Mouse (Mus musculus) midbrain, embryonic 15.5 days (tissue): Measurements from ENCODE around the gene Eif1ax. TPM values are rescaled to one million over a fixed set of nuclear protein-coding genes. Genes with fewer than 3 reads are reported as not detected.
"Not testable (repeated sequence)": the region's sequence is repeated elsewhere in the genome, so short reads cannot be mapped to it uniquely, and the experiment has no call there.

Experiments used
- ATAC-seq: fragments of 200-750 bp; cut with Nextera tagmentation; replicated peaks from 2 replicates; pipeline ENCODE4 v1.8.0; 2017; ENCODE audit warnings: moderate TSS enrichment
- H3K27ac ChIP-seq: fragments of 300-500 bp; sonication (generic); 2 replicates; pipeline ENCODE4 v1.5.1; 2015; ENCODE audit warnings: mild to moderate bottlenecking, inconsistent platforms
- H3K27me3 ChIP-seq: fragments of 300-500 bp; sonication (generic); replicated peaks from 2 replicates; pipeline ENCODE4 v1.6.1; 2015; ENCODE audit warnings: inconsistent platforms
- H3K36me3 ChIP-seq: fragments of 300-500 bp; sonication (generic); replicated peaks from 2 replicates; pipeline ENCODE4 v1.6.1; 2015; ENCODE audit warnings: inconsistent platforms
- H3K4me1 ChIP-seq: fragments of 300-500 bp; sonication (generic); 2 replicates; pipeline ENCODE4 v1.6.1; 2015; ENCODE audit warnings: inconsistent platforms
- H3K4me2 ChIP-seq: fragments of 300-500 bp; sonication (generic); 2 replicates; pipeline ENCODE4 v1.6.1; 2015; ENCODE audit warnings: inconsistent platforms, mild to moderate bottlenecking, moderate library complexity
- H3K4me3 ChIP-seq: fragments of 300-500 bp; sonication (generic); 2 replicates; pipeline ENCODE4 v1.5.1; 2015; ENCODE audit warnings: mild to moderate bottlenecking, inconsistent platforms
- H3K9ac ChIP-seq: fragments of 300-500 bp; sonication (generic); 2 replicates; pipeline ENCODE4 v1.6.1; 2015; ENCODE audit warnings: mild to moderate bottlenecking, inconsistent platforms
- H3K9me3 ChIP-seq: fragments of 300-500 bp; sonication (generic); 2 replicates; pipeline ENCODE4 v1.6.1; 2016; ENCODE audit warnings: inconsistent platforms
- WGBS: fragments of 180-500 bp; shearing (Covaris S2); methylation state at CpG from one replicate; pipeline ENCODE4 v1.1.7; 2015; ENCODE audit warnings: mixed read lengths; 5-methylcytosine and 5-hydroxymethylcytosine counted together
- polyA plus RNA-seq: library from polyadenylated mRNA; unstranded; fragments of >200 nt; fragmentation: Nextera tagmentation; extraction: Ambion mirVana; gene quantifications from 2 replicates; pipeline ENCODE4 v1.2.1, GENCODE M21; 2015

Gene Eif1ax
- 78.8 and 87.7 TPM in 2 replicates for polyA plus RNA-seq

- WGBS, result 14% methylated on average over 54 of the region's 76 CpGs
Observed at GRCm38 (mm10) chrX:159371831-159372752, at the start of gene Eif1ax. Gene Eif1ax (plus strand): TSS chrX:159372178.

GRCm38 (mm10) chrX:159364506-159364905 is 7.5 kb upstream of the Eif1ax start:
- Histone ChIP-seq H3K27ac (no peak overlapping the region), H3K27me3 (no peaks in the 10 kb centered on the region), H3K36me3 (0 out of 2 replicates have a peak, but pooled peaks cover 3% of the 10 kb centered on the region), H3K4me1 (no peaks in the 10 kb centered on the region), H3K4me2 (no peak overlapping the region), H3K9me3 (no peaks in the 10 kb centered on the region), H3K4me3 (no peak overlapping the region), H3K9ac (no peak overlapping the region)
- no peak for ATAC-seq
- WGBS, result 93% methylated on average over 3 of the region's 3 CpGs

More at GRCm38 (mm10) chrX:159371831-159372752, at the start of gene Eif1ax:
- no peaks in the 10 kb centered on the region for H3K36me3 ChIP-seq
- peak within 1 kb of the TSS; percentile 84 for H3K27ac ChIP-seq
- H3K9ac ChIP-seq, result peak within 1 kb of the TSS; percentile 57
- peak within 1 kb of the TSS; percentile 52 for H3K4me2 ChIP-seq
- no peaks in the 10 kb centered on the region for H3K9me3 ChIP-seq
- 0 out of 2 replicates have a peak, but pooled peaks cover 3% of the 10 kb centered on the region for H3K4me1 ChIP-seq
- H3K27me3 ChIP-seq, result no peaks in the 10 kb centered on the region
- peak within 1 kb of the TSS; percentile 70 for H3K4me3 ChIP-seq
- peak; percentile 96 for ATAC-seq

- ATAC-seq, result no peak
- Histone ChIP-seq H3K27me3 (no peaks in the 10 kb centered on the region), H3K4me1 (0 out of 2 replicates have a peak, but pooled peaks cover 3% of the 10 kb centered on the region), H3K9me3 (no peaks in the 10 kb centered on the region), H3K27ac (peak overlapping the region; percentile 84), H3K4me2 (peak overlapping the region; percentile 52), H3K36me3 (no peaks in the 10 kb centered on the region; the same call in 1 of the 2 replicates), H3K4me3 (peak overlapping the region; percentile 70), H3K9ac (peak overlapping the region; percentile 57; the same call in 1 of the 2 replicates)
- WGBS, result 18% methylated on average over 9 of the region's 9 CpGs
Observed at GRCm38 (mm10) chrX:159372753-159373144, 771 bp downstream of the Eif1ax start.

GRCm38 (mm10) chrX:159387105-159387504 is 15.1 kb downstream of the Eif1ax start:
- H3K36me3 ChIP-seq, result no peaks in the 10 kb centered on the region
- no peaks in the 10 kb centered on the region for H3K9me3 ChIP-seq
- H3K27me3 ChIP-seq, result no peaks in the 10 kb centered on the region
- no peak overlapping the region for H3K27ac ChIP-seq
- no peak overlapping the region for H3K9ac ChIP-seq
- 75% methylated on average over 9 of the region's 9 CpGs for WGBS
- no peaks in the 10 kb centered on the region for H3K4me1 ChIP-seq
- no peak overlapping the region for H3K4me2 ChIP-seq
- H3K4me3 ChIP-seq, result no peak overlapping the region
- no peak for ATAC-seq

- Histone ChIP-seq H3K9ac (no peak overlapping the region), H3K4me1 (no peaks in the 10 kb centered on the region), H3K27ac (no peak overlapping the region), H3K27me3 (no peaks in the 10 kb centered on the region), H3K36me3 (no peaks in the 10 kb centered on the region), H3K4me2 (no peak overlapping the region), H3K9me3 (no peaks in the 10 kb centered on the region), H3K4me3 (no peak overlapping the region)
- no peak for ATAC-seq
Observed at GRCm38 (mm10) chrX:159388953-159389352, 17.0 kb downstream of the Eif1ax start.

- Histone ChIP-seq H3K4me1 (no peaks in the 10 kb centered on the region), H3K9me3 (no peaks in the 10 kb centered on the region), H3K36me3 (no peaks in the 10 kb centered on the region), H3K9ac (no peak overlapping the region), H3K27me3 (no peaks in the 10 kb centered on the region), H3K4me3 (no peak overlapping the region), H3K4me2 (no peak overlapping the region), H3K27ac (no peak overlapping the region)
- WGBS, result 83% methylated on average over 6 of the region's 6 CpGs
- ATAC-seq, result no peak
Observed at GRCm38 (mm10) chrX:159390347-159390962, 18.5 kb downstream of the Eif1ax start.

GRCm38 (mm10) chrX:159391239-159391638 is 19.3 kb downstream of the Eif1ax start:
- H3K27ac ChIP-seq, result no peak overlapping the region
- ATAC-seq, result no peak
- H3K9me3 ChIP-seq, result no peaks in the 10 kb centered on the region
- H3K36me3 ChIP-seq, result no peaks in the 10 kb centered on the region
- H3K27me3 ChIP-seq, result no peaks in the 10 kb centered on the region
- no peak overlapping the region for H3K9ac ChIP-seq
- no peak overlapping the region for H3K4me2 ChIP-seq
- 86% methylated on average over 3 of the region's 3 CpGs for WGBS
- H3K4me3 ChIP-seq, result no peak overlapping the region
- H3K4me1 ChIP-seq, result no peaks in the 10 kb centered on the region

- no peaks in the 10 kb centered on the region for H3K27me3 ChIP-seq
- no peak overlapping the region for H3K4me2 ChIP-seq
- no peaks in the 10 kb centered on the region for H3K9me3 ChIP-seq
- no peaks in the 10 kb centered on the region for H3K4me1 ChIP-seq
- no peaks in the 10 kb centered on the region for H3K36me3 ChIP-seq
- no peak overlapping the region for H3K9ac ChIP-seq
- no peak overlapping the region for H3K4me3 ChIP-seq
- H3K27ac ChIP-seq, result no peak overlapping the region
- 31% methylated on average over 4 of the region's 4 CpGs for WGBS
- ATAC-seq, result no peak
Observed at GRCm38 (mm10) chrX:159409253-159409652, 37.3 kb downstream of the Eif1ax start.

GRCm38 (mm10) chrX:159414130-159414828 is 42.3 kb downstream of the Eif1ax start, which contains the start of gene Map7d2:
Gene Map7d2 (plus strand): TSS chrX:159414572.
- H3K4me2 ChIP-seq, result peak within 1 kb of the TSS; percentile 64
- no peaks in the 10 kb centered on the region for H3K36me3 ChIP-seq
- H3K27ac ChIP-seq, result peak within 1 kb of the TSS; percentile 81
- no peaks in the 10 kb centered on the region for H3K9me3 ChIP-seq
- peak within 1 kb of the TSS; percentile 56 for H3K9ac ChIP-seq
- no peaks in the 10 kb centered on the region for H3K27me3 ChIP-seq
- peak; percentile 97 for ATAC-seq
- peak within 1 kb of the TSS; percentile 74 for H3K4me3 ChIP-seq
- no peaks in the 10 kb centered on the region for H3K4me1 ChIP-seq
- 21% methylated on average over 68 of the region's 83 CpGs for WGBS

GRCm38 (mm10) chrX:159414829-159415673 is 43.1 kb downstream of the Eif1ax start:
- H3K27me3 ChIP-seq, result no peaks in the 10 kb centered on the region
- 25% methylated on average over 59 of the region's 65 CpGs for WGBS
- H3K27ac ChIP-seq, result peak overlapping the region; percentile 81
- H3K4me2 ChIP-seq, result peak overlapping the region; percentile 64
- peak overlapping the region; percentile 74 for H3K4me3 ChIP-seq
- H3K4me1 ChIP-seq, result no peaks in the 10 kb centered on the region
- ATAC-seq, result peak; percentile 84
- peak overlapping the region; percentile 56 for H3K9ac ChIP-seq
- no peaks in the 10 kb centered on the region for H3K36me3 ChIP-seq
- no peaks in the 10 kb centered on the region for H3K9me3 ChIP-seq

- not testable (repeated sequence) for H3K9ac ChIP-seq, H3K9me3 ChIP-seq, H3K4me3 ChIP-seq, ATAC-seq, H3K27me3 ChIP-seq, H3K27ac ChIP-seq, H3K4me1 ChIP-seq, H3K4me2 ChIP-seq, H3K36me3 ChIP-seq
- 92% methylated on average over 3 of the region's 3 CpGs for WGBS
Observed at GRCm38 (mm10) chrX:159430507-159430906, 58.5 kb downstream of the Eif1ax start.
